Mouse (Mus musculus) fibroblast of lung, adult 2 months (primary cell): Measurements from ENCODE around the gene Glb1.
"Not testable (repeated sequence)": the region's sequence is repeated elsewhere in the genome, so short reads cannot be mapped to it uniquely, and the experiment has no call there.

Experiments used
- DNase-seq: peaks from one replicate; pipeline ENCODE4 v3.0.0-alpha.2; 2011; ENCODE audit warnings: low read depth

The Glb1 gene

DNA sequence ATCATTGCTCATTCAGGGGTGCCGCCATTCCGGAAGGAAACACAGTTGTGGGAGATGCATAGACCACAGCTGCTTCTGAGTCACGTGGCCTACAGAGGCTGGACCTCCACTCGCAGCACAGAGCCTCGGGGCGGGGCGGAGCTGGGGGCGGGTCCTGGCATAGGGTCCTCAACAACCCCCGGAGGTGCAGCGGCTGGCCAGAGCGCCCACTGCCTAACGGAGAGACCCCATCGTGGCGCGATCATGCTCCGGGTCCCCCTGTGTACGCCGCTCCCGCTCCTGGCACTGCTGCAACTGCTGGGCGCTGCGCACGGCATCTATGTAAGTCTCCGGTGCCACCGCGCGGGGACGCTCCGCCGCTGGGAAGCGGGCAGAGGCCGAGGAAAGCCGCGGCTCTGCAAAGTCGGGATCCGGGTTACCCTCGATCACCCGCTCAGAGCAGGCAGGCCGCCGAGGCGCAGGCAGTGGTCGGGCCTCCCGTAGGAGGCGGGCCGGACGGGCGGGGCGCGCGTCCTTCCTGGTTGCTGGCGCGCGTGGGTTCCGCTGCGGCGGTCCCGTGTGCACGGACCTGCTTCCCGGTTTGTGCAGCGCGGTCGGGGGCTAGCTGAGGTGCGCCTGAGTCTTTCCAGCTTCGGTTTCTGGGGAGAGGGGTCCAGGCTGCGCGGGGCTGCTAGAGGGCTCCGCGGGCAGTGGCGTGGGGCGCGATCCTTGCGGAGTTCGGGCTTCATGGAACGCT lies at the start of gene Glb1, which contains the start of gene Tmppe:
TSS of gene Glb1 (plus strand) at position 128 of the 736 bp plus-strand sequence.
TSS of gene Tmppe (plus strand) at position 157 of the 736 bp plus-strand sequence.
- DNase-seq, result peak; percentile 56

GRCm38 (mm10) chr9:114367783-114368470 lies 32.9 kb upstream of the Glb1 start:
- peak; percentile 33 for DNase-seq

DNA sequence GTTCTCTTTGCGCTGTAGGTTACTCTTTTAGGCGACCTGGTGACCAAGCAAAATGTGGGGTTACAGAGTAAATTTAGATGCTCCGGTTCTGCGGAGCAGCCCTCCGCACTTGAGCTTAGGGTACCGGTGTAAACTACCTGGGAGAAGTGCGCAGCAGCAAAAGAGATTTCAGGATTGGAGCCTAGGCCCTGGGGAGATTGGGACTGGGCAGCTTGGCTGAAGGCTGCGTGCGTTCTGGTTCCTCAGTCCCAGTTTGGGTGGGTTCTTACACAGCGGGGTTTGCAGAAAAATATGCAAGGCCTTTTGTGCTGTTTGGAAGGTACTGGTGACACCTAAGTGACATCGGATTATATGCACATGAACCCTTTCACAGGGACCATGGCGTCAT lies 32.4 kb upstream of the Glb1 start:
- no peak for DNase-seq

- DNase-seq, result not testable (repeated sequence)
Observed at GRCm38 (mm10) chr9:114369389-114369788, 31.5 kb upstream of the Glb1 start.

DNA sequence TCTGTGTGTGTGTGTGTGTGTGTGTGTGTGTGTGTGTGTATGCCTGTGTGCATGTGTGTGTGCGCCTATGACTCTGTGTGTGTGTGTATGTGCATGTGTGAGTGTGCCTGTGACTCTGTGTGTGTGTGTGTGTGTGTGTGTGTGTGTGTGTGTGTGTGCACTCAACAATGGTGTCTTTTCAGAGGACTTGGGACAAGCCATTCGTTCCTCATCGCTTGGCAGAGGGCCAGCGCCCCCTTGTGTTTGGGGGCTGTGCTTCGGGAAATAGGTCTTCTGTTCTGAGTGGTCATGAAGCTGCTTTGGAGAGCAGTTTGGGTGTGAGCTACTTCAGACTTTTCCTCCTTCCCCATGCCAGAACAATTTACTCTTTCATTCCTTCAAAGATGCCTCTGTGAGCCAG lies 29.2 kb upstream of the Glb1 start:
- DNase-seq, result not testable (repeated sequence)

DNA sequence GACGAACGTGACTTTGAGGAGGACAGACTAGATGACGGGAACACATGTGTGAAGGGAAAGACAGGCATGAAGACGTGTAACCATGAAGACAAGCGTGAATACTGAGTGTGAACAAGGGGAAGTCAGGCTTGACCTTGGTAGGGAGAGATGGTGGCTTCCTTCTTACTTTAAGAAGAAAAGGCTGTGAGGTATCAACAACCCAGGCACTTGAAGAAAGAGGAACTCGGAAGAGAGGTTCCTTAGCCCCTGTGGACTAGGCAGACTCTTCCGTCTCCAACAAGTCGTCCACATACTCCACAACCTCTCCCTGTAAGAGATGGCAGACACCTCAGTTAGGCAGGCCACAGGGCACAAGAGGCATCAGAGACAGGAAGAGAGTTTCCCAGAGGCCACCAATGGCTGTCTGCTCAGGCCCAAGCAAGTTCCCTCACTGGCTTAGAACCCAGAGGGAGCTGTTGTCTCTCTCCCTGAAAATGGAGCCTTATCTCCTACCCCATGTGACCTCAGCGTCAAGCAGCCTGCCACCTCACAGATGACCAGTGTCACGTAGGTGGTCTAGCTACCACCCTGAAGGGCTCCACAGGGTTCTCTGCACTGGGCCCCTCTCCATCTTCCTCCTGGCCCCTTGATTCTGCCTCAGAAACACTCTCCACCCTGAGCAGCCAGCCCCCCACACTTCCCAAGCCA lies 25.5 kb upstream of the Glb1 start:
- DNase-seq, result no peak

GRCm38 (mm10) chr9:114377168-114377567 lies 23.7 kb upstream of the Glb1 start:
- no peak for DNase-seq

DNA sequence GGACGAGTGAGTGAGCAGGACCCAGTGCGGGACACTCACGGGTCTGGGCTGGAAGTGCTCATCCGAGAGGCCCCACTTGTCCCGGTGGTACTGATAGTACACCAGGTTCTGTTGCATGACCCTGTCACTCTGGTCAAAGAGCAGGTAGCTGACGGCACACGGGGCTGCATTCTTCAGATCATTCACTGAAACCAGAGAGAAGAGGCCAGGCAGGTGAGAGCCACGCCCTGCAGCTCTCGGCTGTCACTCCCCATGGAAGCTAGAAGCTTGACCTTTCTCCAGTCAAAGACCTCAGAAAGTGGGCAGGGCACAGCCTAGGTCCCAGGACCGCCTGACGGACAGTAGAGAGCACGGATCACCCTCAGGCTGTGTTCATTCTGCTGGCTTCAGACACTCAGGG lies 21.0 kb upstream of the Glb1 start:
- no peak for DNase-seq

GRCm38 (mm10) chr9:114380881-114381733 lies 19.8 kb upstream of the Glb1 start:
- no peak for DNase-seq

DNA sequence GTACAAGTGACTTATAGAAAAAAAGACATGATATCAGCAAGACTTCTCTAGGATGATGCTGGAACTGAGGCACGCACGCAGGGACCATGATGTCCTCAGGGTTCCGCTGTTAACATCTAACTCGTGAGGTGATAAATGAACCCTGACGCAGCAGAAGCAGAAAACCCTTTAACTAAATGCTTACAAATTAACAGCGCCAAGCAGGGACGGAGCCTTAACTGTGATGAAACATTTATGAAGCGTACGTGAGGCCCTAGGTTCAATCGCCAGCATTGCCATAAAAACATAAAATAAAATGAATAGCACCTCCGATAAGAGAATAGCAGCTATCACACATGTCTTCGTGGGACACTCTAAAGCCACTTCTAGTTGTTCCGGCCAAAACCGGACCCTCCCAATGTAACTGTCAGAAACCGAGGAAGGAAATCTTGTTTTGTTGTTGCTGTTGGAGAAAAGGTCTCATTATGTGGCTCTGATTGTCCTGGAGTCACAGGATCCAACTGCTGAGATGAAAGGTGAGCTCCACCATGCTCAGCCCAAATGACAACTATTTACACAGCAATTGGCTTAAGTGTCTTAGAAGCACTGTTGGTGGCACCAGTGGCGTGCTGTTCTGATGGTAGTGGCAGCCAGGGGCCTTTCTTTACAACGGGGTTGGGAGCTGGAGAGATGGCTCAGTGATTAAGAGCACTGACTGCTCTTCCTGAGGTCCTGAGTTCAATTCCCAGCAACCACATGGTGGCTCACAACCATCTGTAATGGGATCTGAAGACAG lies 17.8 kb upstream of the Glb1 start:
- no peak for DNase-seq

DNA sequence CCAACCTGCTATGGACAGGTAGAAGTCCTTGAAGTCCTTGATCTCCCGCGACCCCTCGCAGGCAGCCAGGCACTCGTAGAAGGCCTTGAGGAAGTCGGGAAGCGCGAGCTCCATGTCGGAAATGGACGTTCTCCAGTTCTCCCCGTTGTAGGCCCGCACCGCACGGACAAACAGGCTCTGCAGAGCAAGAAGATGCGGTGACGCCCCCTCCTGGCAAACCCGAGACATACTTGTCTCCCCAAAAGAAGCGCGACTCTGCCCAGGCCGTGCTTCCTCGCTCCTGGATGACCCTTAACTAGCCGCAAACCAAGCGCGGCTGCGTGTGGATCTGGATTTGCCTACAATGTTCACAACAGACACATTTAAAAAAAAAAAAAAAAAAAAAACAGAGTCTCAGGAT lies 16.2 kb upstream of the Glb1 start:
- no peak for DNase-seq

DNA sequence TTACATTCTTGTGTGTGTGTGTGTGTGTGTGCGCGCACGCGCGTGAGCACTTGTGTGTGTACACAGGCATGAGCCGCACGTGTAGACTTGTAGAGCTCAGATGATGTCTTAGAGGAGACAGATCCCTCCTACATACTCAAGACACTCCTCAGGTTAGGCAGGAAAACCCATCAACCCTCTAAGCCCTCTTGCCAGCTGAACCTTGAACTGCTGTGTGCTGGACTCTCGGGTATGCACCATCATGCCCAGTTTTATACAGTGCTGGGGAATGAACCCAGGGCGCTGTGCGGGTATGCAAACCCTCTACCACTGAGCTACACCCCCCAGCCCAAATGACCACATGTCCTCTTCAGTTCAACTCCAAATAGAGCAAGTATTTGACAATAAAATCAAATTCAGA lies 15.7 kb upstream of the Glb1 start:
- no peak for DNase-seq

- DNase-seq, result no peak
Observed at GRCm38 (mm10) chr9:114387086-114387485, 13.8 kb upstream of the Glb1 start.

DNA sequence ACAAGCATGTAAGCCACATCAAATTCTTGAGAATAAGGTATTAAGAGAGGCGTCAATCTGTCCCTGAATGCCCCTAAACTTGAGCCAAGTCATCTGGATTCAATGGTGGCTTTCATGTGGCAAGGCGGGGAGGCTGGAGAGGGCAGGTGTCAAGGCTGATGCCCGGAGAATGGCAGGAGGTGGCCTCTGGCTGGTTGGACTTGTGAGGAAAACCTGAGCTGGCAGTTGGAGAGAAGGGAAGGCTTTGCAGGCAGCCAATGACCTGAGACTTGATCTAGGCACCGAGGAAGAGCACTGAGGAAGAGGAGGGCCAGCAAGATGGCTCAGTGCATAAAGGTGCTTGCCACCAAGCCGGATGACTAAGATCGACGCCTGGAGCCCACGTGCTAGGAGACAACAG lies 12.6 kb upstream of the Glb1 start:
- no peak for DNase-seq

GRCm38 (mm10) chr9:114388701-114389370 lies 12.0 kb upstream of the Glb1 start:
- DNase-seq, result no peak

GRCm38 (mm10) chr9:114389371-114389904 lies 11.4 kb upstream of the Glb1 start:
- no peak for DNase-seq

DNA sequence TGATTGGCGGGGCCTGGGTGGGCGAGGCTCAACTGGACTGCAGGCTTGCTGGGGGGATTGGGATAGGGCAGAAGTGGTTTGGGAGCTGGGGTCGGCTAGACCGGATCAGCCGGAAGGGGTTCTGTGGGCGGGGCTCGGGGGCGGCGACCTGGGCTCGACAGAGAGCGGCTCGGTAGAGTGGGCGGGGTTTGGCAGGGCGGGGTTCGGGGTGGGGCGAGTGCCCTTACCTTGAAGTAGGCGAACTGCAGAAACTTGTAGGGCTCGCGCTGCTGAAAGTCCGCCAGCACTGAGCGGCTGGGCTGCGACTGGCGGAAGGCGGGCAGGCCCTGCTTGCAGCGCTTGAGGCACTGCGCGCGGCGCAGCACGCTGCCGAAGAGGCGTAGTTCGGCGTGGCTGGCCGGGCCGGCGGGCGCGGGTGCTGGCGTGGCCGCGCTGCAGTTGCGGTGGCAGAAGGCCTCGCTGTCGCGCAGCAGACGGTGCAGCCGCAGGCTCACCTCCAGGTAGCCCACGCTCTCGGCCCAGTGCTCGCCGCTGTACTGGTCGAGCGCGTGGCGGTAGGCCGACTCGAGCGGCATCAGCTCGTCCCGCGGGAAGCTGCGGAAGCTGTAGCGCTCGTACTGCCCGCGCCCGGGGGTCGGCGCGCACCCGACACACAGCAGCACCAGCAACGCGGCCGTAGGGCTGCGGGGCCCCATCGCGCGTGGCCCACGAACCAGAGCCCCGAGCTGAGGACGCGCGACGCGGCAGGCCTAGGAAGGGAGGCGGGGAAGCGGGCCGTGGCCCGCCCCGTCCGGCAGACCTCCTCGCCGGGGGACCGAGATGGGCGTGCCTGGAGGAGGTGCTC lies 10.7 kb upstream of the Glb1 start, which contains the start of gene Crtap:
TSS of gene Crtap (minus strand) at position 771 of the 844 bp plus-strand sequence.
- DNase-seq, result no peak

- DNase-seq, result no peak
Observed at GRCm38 (mm10) chr9:114390749-114391075, 10.2 kb upstream of the Glb1 start.

DNA sequence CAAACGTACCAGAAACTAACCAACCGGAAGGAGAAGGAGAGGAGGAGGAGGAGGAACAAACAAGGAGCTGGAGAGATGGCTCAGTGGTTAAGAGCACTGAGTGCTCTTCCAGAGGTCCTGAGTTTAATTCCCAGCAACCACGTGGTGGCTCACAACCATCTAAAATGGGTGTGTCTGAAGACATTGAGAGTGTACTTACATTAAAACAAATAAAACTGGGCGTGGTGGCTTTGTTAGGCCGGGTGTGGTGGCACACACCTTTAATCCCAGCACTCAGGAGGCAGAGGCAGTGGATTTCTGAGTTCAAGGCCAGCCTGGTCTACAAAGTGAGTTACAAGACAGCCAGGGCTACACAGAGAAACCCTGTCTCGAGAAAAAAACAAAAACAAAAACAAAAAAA lies 6.7 kb upstream of the Glb1 start:
- not testable (repeated sequence) for DNase-seq
